Mouse (Mus musculus): ENCODE results near the gene Slco1c1.
"Not testable (repeated sequence)": the region's sequence is repeated elsewhere in the genome, so short reads cannot be mapped to it uniquely, and the experiment has no call there.

The Slco1c1 gene

DNA sequence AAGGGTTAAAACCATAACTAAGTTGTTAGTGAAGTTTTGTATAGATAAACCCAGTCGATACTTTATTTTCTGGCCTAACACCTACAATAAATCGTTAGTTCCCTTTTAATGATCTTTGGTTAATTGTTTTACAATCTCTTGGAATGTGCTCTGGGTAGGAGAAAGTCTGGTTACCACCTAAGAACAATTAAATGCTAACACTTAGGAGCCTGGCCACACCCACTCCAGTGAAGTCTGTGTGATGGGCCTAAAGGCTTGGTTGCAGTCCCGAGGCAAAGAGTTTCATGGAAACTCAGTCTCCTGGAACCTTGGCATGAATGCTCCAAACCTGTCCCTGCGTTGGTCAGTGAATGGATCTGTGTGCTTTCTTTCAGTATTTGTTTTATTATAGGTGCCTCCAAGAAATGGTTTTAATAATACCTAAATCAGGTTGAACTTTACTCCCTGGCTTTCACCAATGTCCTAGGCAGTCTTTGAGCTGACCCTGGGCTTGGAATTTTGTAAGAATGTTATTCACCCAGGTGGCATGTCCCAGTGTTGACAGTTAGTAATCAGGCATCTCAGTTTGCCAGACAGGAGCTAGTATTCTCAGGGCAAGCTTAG lies 66.5 kb downstream of the Slco1c1 start:
- DNase-seq: not testable (repeated sequence)

GRCm38 (mm10) chr6:141596081-141596480 lies 71.9 kb downstream of the Slco1c1 start:
- DNase-seq: no peak

GRCm38 (mm10) chr6:141597037-141597436 lies 72.9 kb downstream of the Slco1c1 start:
- no peak for DNase-seq

DNA sequence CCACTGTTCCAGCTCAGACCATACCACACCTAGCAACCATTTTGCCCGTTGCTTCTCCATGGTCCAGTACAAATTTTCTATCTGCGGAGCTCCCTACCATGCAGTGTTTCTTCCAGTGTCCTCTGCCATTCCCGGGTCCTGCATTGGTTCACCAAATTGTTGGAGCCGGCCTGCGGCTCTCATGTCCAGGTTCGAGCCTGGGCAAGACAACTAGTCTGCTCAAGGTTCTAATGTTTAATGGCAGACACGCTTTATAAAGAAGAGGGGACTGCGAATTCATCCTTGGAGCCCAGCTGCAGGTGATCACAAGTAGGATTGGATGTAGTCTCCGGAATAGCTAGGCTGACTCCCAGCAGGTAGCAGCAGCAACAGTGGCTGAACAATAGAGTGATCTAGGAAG lies 76.8 kb downstream of the Slco1c1 start:
- peak; percentile 58 for DNase-seq

GRCm38 (mm10) chr6:141610702-141611260 lies 86.6 kb downstream of the Slco1c1 start:
- no peak for DNase-seq

DNA sequence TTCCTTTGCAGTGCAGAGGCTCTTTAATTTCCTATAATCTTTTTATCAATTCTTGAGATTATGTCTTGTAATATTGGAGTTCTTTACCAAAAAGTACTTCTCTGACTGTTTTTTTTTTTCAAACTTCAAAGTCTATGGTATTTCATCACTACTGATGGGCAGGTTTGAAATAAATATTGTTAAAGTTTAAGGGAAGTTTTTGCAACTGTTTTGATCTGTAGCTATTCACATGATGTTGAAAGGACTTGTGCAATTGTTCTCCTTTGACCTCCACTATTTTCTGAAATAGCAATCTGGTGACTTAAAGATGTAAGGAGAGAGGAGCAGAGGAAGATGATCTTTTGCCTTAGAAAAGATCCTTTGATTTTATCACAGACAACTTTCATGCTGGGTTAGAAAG lies 89.8 kb downstream of the Slco1c1 start:
- no peak for DNase-seq

DNA sequence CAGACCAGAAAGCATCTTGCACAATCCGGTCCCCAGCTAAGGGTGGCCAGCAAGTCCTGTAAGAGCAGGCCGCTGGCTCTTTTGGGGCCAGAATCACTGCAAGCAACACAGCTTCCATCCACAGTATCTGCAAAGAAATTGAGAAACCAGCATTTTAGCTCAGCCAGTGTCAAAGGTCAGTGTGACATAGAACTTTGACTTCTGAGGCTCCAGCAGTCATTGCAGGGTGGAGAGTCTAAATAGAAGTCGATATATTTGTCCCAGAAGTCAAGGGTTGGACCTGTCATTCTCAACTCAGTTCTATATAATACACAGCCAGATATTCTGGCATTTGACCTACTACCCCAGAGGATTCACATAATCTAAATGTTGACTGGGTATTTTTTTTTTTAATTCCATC lies 91.2 kb downstream of the Slco1c1 start:
- DNase-seq: no peak

Data from heart, adult 11 months (tissue).